Mouse (Mus musculus): ENCODE results near the gene Car5a. TPM values are rescaled to one million over a fixed set of nuclear protein-coding genes. Genes with fewer than 3 reads are reported as not detected.
A peak's percentile ranks its signal among the peaks of the same experiment; 100 is the strongest.

Gene Car5a
- polyA plus RNA-seq, 1 experiment from 2014 or later, result 0.12 TPM

DNA sequence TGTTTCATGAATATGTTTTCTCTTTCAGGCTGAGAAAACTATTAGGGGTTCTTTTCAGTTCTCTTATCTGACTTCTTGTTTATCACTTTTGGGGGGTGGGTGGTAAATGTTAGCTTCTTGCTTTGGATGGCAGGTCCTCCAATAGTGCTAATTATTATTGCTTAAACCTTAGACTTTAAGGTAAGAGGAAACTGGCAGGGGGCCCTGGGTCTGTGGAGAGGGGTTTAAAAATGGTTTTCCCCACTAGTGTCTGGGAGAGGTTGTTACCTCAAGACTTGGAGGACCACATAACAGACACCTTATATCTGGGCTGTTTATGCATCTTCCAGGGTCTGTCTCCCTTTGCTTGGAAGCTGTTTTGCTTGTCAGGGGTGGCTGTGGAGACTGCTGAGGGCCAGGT is 7.4 kb upstream of the Car5a start:
- Histone ChIP-seq H3K4me3 (peak overlapping the region; percentile 95), H3K4me1 (replicated peaks) (peaks cover 66% of the 10 kb centered on the region), H3K36me3 (peaks cover 42% of the 10 kb centered on the region), H3K9me3 (no peaks in the 10 kb centered on the region), H3K27ac (no peak overlapping the region), H3K27me3 (ENCODE audit: insufficient read depth, poor library complexity, severe bottlenecking) (no peaks in the 10 kb centered on the region)
- DNase-seq (ENCODE audit: low spot score), result no peak

DNA sequence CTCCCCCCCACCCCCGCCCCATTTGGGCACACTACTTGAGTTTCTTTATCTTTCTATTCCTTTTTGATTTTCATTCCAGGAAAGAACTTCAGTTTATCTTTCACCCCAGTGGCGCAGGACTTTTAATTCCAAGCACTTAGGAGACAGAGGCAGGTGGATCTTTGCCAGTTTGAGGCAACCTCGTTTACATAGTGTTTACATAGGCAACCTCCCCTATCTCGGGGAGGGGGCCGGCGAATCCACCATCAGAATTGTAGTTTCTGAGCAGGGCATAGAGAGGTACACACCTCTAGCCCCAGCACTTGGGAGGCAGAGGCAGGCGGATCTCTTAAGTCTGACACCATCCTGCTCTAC is 6.9 kb upstream of the Car5a start:
- H3K9me3 ChIP-seq, result no peaks in the 10 kb centered on the region
- no peaks in the 10 kb centered on the region for H3K27me3 ChIP-seq (ENCODE audit: insufficient read depth, poor library complexity, severe bottlenecking)
- DNase-seq (ENCODE audit: low spot score), result no peak
- H3K36me3 ChIP-seq, result peaks cover 42% of the 10 kb centered on the region
- peak overlapping the region; percentile 95 for H3K4me3 ChIP-seq
- H3K4me1 ChIP-seq (replicated peaks), result peaks cover 71% of the 10 kb centered on the region
- WGBS, result 36% methylated on average over 7 of the region's 7 CpGs
- peak overlapping the region; percentile 97 for H3K27ac ChIP-seq

DNA sequence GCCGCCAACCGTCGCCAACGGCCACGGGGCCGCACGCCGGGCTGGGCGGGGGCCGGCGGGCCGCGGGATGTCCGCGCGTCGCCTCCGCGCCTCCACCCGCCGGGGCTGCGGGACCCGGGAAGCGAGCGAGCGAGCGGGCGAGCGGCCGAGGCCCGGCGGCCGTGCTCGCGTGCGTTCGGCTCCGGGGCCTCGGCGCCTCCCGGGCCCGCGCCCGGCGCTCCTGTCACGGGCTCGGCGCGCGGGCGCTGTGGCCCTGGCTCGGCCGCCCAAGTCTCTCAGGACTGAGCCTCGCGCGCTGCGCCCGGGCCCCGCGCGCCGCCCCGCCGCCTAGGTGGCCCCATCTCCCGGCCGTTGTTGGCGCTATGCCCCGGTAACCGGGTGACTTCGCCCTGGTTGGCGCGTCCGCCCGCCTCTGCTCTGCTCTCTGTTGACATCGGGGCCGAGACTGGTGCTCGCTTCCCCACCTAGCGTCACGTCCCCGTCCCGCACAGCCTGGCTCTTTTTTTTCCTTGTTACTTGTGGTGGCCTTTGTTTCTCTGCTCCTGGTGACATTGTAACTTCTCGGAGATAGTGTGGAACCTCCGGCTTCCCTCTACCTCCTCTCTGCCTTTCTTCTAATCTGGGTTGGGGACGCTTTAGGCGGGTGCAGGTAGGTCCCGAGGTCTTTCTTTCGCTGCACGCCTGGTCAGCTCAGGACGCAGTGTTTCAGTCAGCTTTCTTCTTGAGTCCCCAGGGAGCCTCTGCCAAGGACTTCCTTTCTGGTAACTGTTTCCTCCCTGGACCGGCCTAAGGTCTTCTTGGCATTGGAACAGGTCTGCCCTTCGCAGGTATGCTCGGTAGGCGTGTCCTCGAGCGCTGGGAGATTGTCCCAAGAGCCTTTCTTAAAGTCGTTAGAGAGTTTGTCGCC is 6.3 kb upstream of the Car5a start:
- peaks cover 69% of the 10 kb centered on the region for H3K4me1 ChIP-seq (replicated peaks)
- peak; percentile 52 for DNase-seq (ENCODE audit: low spot score)
- H3K9me3 ChIP-seq, result no peaks in the 10 kb centered on the region
- H3K27me3 ChIP-seq (ENCODE audit: insufficient read depth, poor library complexity, severe bottlenecking), result no peaks in the 10 kb centered on the region
- peaks cover 37% of the 10 kb centered on the region for H3K36me3 ChIP-seq
- H3K27ac ChIP-seq, result peak overlapping the region; percentile 97
- under 1% methylated on average over 97 of the region's 97 CpGs for WGBS
- H3K4me3 ChIP-seq, result peak overlapping the region; percentile 95

DNA sequence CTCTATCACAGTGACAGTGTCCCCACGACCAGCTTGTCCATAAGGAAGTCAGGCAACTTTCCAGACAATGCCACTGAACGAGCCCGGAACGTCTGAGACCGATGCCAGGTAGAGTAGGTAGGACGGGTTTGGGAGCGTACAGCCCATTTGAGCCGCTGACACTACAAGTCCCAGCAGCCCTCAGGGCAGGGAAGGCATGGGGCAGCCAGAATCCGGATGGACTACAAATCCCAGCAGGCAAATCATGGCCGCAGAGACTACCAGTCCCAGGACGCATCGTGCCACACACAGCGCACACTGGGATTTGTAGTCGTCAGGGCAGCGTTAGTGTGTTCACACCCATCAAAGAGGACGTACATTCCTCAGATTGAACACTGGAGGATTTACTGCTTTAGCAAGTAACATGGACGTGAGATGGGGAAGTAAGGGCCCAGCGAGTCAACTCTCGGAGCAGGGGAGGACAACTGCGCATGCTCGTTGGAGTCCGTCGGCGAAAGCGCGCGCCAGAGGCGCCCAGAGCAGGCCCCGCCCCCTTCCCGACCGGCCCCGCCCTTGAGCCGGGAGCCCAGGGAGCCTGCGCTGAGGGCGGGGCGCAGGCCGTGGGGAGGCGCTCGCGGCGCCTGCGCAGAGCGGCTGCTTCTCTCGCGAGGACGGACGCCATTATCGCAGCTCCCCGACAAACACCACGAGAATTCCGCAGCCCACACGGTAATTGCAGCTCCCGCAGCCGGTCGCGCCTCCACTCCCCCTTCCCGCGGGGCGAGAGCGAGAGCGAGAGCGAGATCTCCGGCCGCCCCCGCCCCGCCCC is 5.4 kb upstream of the Car5a start:
- no peaks in the 10 kb centered on the region; the same call in 1 of the 2 replicates for H3K27me3 ChIP-seq (ENCODE audit: insufficient read depth, poor library complexity, severe bottlenecking)
- under 1% methylated on average over 65 of the region's 66 CpGs for WGBS
- peak; percentile 98 for DNase-seq (ENCODE audit: low spot score)
- no peaks in the 10 kb centered on the region for H3K9me3 ChIP-seq
- peak overlapping the region; percentile 97 for H3K27ac ChIP-seq
- H3K4me1 ChIP-seq (replicated peaks), result peaks cover 69% of the 10 kb centered on the region
- peak overlapping the region; percentile 95 for H3K4me3 ChIP-seq
- peaks cover 29% of the 10 kb centered on the region for H3K36me3 ChIP-seq

DNA sequence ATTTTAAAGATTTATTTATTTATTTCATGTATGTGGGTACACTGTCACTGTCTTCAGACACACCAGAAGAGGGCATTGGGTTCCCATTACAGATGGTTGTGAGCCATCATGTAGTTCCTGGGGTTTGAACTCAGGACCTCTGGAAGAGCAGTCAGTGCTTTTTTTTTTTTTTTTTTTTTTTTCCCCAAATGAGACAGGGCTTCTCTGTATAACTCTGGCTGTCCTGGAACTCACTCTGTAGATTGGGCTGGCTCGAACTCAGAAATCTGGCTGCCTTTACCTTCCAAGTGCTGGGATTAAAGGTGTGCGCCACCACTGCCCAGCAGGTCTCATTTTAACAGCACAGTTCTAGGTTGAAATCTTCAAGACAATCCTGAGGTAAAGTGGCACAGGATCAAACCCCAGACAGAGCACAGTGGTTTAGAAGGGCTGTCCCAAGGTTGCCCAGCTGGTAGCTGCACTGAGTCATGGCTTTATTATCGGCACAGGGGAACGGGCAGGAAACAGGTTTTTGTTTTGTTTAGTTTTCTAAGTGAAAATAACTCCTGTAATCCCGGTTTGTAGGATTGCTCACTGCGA is 4.6 kb upstream of the Car5a start, which contains the start of gene Banp:
Gene Banp (plus strand): TSS at position 529 of the 579 bp plus-strand sequence.
- Histone ChIP-seq H3K4me1 (replicated peaks) (peaks cover 66% of the 10 kb centered on the region), H3K27me3 (ENCODE audit: insufficient read depth, poor library complexity, severe bottlenecking) (no peaks in the 10 kb centered on the region; the same call in 1 of the 2 replicates), H3K36me3 (peaks cover 21% of the 10 kb centered on the region), H3K27ac (peak within 1 kb of the TSS; percentile 97), H3K9me3 (no peaks in the 10 kb centered on the region), H3K4me3 (peak within 1 kb of the TSS; percentile 95)
- WGBS, result 66% methylated on average over 6 of the region's 6 CpGs
- no peak for DNase-seq (ENCODE audit: low spot score)

DNA sequence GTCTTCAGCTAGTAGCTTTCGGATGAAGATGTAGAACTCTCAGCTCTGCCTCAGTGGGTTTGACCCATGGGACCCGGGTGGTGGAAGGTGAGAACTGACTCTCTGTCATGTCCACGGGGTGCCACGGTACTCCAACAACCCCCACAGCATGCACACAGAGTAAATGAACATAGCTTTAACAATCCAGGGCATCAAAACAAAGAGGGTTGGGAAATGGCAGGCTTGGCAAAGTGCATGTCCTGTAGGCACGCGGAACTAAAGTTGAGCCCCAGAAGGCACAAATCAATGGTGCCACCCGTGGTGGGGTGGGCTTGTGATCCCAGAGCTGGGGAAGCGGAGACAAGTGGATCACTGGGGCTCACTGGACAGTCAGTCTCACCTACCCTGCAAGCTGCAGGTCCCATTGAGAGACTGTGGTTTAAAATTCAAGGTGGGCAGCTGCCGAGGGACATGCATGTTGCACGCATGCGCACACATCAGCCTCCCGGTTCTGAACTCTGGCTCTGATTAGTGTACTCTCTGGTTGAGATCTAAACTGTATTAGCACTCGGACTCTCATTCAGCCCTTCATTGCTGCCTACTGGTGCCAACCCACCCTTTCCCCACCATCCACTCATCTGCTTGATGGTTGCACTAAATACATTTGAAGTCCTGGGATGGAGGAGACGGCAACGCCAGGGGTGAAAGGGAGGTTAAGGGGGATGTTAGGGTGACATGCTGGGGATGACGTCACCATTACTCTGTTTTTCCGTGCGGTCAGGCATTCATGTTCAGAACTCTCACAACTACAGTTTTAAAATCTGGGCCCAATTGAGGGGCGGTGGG is 3.8 kb upstream of the Car5a start:
- peak overlapping the region; percentile 89 for H3K27ac ChIP-seq
- H3K36me3 ChIP-seq, result peaks cover 13% of the 10 kb centered on the region
- WGBS, result 60% methylated on average over 19 of the region's 19 CpGs
- no peaks in the 10 kb centered on the region; the same call in 1 of the 2 replicates for H3K27me3 ChIP-seq (ENCODE audit: insufficient read depth, poor library complexity, severe bottlenecking)
- peak overlapping the region; percentile 52 for H3K4me3 ChIP-seq
- no peaks in the 10 kb centered on the region for H3K9me3 ChIP-seq
- DNase-seq (ENCODE audit: low spot score), result no peak
- peaks cover 64% of the 10 kb centered on the region for H3K4me1 ChIP-seq (replicated peaks)

DNA sequence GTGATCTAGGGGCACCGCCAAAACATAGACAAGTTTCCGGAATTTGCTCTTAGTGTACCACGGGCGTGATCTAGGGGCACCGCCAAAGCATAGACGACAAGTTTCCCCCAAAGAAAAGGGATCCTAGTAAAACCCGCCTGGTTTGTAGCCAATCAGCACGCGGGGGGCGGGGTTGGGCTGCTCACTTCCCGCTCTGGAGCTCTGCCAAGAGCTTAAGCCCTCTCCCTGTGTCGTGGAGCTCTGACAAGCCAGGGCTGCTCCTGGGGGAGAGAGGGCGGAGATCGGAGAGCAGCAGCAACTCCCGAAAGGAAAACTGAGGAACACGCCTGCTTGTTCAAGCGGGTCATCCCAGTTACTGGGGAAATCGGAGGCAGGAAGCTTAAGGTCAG is 3.0 kb upstream of the Car5a start:
- H3K27ac ChIP-seq, result peak overlapping the region; percentile 89
- H3K27me3 ChIP-seq (ENCODE audit: insufficient read depth, poor library complexity, severe bottlenecking), result no peaks in the 10 kb centered on the region; the same call in 1 of the 2 replicates
- peaks cover 59% of the 10 kb centered on the region for H3K4me1 ChIP-seq (replicated peaks)
- under 1% methylated on average over 18 of the region's 18 CpGs for WGBS
- H3K9me3 ChIP-seq, result no peaks in the 10 kb centered on the region
- DNase-seq (ENCODE audit: low spot score), result peak; percentile 91
- peak overlapping the region; percentile 52 for H3K4me3 ChIP-seq
- H3K36me3 ChIP-seq, result peaks cover 5% of the 10 kb centered on the region

DNA sequence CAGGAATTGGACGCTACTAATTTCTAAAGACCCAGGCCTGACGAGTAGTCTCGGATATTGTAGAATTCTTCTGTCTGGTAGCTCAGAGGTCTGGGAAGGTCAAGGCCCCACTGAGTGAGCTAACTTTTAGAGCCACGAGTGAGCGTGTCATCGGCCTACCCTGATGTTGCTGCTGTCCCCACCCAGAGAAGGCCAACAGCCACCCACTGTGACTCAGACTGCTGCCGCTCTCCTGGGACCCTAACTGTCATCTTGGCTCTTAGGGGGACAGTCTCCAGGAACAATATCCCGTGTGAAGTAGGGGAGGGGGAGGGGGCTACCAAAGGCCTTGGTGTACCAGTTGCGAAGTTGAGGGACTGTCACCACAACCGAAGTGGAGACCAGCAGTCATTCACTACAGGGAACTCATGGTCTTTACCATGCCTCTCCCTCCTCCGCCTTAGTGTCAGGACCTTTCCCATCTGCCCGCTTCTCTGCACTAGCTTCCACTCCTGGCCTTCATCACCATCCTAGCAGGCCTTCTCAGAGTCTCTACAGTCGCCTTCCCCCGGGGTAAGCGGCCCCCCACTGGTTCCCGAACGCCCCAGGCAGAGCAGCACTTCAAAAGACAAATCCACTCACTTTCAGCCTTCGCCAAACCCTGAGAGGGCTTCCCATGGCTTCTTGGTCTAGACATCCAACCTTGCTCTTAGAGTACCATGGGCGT is 2.5 kb upstream of the Car5a start:
- H3K27me3 ChIP-seq (ENCODE audit: insufficient read depth, poor library complexity, severe bottlenecking), result no peaks in the 10 kb centered on the region; the same call in 1 of the 2 replicates
- WGBS, result 25% methylated on average over 19 of the region's 19 CpGs

DNA sequence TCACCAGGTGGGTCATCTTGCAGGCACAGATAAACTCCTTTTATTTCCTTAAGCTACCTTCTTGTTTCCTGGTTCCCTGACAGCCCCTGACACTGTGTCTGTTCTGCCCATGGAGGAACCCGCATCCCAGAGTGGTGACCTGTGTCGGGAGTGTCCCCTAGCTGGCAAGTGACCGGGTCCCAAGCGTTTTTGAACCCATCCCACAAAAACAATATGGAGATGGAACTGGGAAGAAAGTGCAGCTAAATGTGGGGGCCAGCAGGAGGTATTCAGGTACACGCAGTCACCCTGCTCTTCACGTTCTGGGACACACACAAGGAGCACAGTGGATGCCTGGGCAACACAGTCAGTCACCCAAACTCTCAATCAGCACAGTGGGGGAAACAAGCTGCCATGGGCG is 1.6 kb upstream of the Car5a start:
- no peak for DNase-seq (ENCODE audit: low spot score)
- Histone ChIP-seq H3K36me3 (no peaks in the 10 kb centered on the region), H3K27me3 (ENCODE audit: insufficient read depth, poor library complexity, severe bottlenecking) (no peaks in the 10 kb centered on the region; the same call in 1 of the 2 replicates), H3K4me1 (replicated peaks) (peaks cover 45% of the 10 kb centered on the region), H3K9me3 (no peaks in the 10 kb centered on the region), H3K4me3 (no peak overlapping the region), H3K27ac (no peak overlapping the region)
- 87% methylated on average over 7 of the region's 7 CpGs for WGBS

More for the DNA sequence above, 2.5 kb upstream of the Car5a start:
- Histone ChIP-seq H3K4me1 (replicated peaks) (peaks cover 53% of the 10 kb centered on the region), H3K4me3 (peak overlapping the region; percentile 52), H3K9me3 (no peaks in the 10 kb centered on the region), H3K27ac (peak overlapping the region; percentile 89), H3K36me3 (no peaks in the 10 kb centered on the region)
- DNase-seq (ENCODE audit: low spot score), result no peak

DNA sequence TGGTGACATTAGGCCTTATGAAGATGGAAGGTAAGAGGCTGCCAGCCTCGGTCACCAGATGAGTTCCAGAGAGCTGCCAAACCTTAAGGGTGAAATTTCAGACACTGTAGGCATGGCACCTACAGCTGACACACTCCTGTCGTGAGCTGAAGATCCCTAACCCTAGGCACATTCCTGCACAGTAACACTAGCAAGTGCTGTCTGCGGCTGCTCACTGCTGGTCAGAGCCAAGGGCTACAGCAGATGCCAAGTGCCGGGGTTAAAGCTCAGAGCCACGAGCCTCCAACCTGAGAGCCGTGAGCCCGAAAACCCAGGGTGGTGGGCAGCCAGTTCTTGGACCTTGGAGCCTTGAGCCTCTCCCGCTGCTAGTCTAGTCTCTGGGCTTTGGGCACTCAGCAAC is 988 bp downstream of the Car5a start:
- H3K4me1 ChIP-seq (replicated peaks), result peaks cover 27% of the 10 kb centered on the region

DNA sequence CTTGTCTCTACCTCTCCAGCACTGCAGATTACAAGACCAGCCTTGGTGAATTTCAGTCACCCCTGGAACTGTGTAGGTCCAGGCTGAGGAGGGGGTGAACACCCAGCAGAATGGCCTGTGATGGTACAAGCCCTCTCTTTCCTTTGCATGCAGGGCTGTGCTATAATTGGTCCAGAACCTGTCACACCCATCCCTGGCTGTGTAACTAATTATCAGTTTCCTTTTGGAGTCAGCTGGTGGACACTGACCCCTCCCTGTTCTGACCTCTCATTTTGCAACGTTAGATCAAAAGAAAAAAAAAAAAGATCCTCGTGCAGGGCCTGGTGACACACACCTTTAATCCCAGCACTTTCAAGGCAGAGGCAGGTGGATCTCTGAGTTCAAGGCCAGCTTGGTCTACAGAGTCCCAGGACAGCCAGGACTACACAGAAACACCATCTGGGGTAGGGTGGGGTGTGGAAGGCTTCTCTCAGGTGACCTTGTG is 1.6 kb downstream of the Car5a start:
- H3K36me3 ChIP-seq, result no peaks in the 10 kb centered on the region
- no peak overlapping the region for H3K4me3 ChIP-seq
- H3K4me1 ChIP-seq (replicated peaks), result peaks cover 21% of the 10 kb centered on the region
- no peaks in the 10 kb centered on the region; the same call in 1 of the 2 replicates for H3K27me3 ChIP-seq (ENCODE audit: insufficient read depth, poor library complexity, severe bottlenecking)
- 64% methylated on average over 2 of the region's 2 CpGs for WGBS
- no peak for DNase-seq (ENCODE audit: low spot score)
- H3K27ac ChIP-seq, result no peak overlapping the region
- no peaks in the 10 kb centered on the region for H3K9me3 ChIP-seq

More for the DNA sequence above, 988 bp downstream of the Car5a start:
- Histone ChIP-seq H3K27me3 (ENCODE audit: insufficient read depth, poor library complexity, severe bottlenecking) (no peaks in the 10 kb centered on the region; the same call in 1 of the 2 replicates), H3K27ac (no peak overlapping the region), H3K36me3 (no peaks in the 10 kb centered on the region), H3K4me3 (no peak overlapping the region), H3K9me3 (no peaks in the 10 kb centered on the region)
- no peak for DNase-seq (ENCODE audit: low spot score)
- WGBS, result 82% methylated on average over 8 of the region's 8 CpGs
